Mouse (Mus musculus) myocyte (in vitro differentiated cells): ENCODE measurements around the gene Ldlrad3.

Source experiments
- E2F4 ChIP-seq: IDR thresholded peaks from one replicate; pipeline ENCODE4 v1.6.1; 2011; ENCODE audit warnings: mild to moderate bottlenecking, control low read depth, moderate library complexity; ENCODE audit not compliant: insufficient read depth
- POLR2A ChIP-seq: IDR thresholded peaks from one replicate; pipeline ENCODE4 v1.6.1; 2011; ENCODE audit warnings: low read depth, mild to moderate bottlenecking, control low read depth, moderate library complexity; ENCODE audit not compliant: insufficient read length
- POLR2AphosphoS2 ChIP-seq: IDR thresholded peaks from one replicate; pipeline ENCODE4 v1.6.1; 2011; ENCODE audit warnings: low read depth, control low read depth; ENCODE audit not compliant: insufficient read length
- TCF12 ChIP-seq: IDR thresholded peaks from one replicate; pipeline ENCODE4 v1.6.1; 2011; ENCODE audit warnings: mild to moderate bottlenecking, control low read depth; ENCODE audit not compliant: poor library complexity, insufficient read depth, severe bottlenecking
- USF1 ChIP-seq: IDR thresholded peaks from one replicate; pipeline ENCODE4 v1.6.1; 2011; ENCODE audit warnings: low read depth, mild to moderate bottlenecking, control low read depth, moderate library complexity

- no peak for TF ChIP-seq E2F4
- no peak for TF ChIP-seq POLR2A
- no peak for TF ChIP-seq USF1
- no peak for TF ChIP-seq POLR2AphosphoS2
- TF ChIP-seq TCF12, result no peak
These were observed 93.6 kb downstream of the Ldlrad3 start for GRCm38 (mm10) chr2:102092579-102092978.
